Mouse (Mus musculus) olfactory bulb, adult 2 months (tissue): ENCODE data around the gene Hspb1.

ENCODE experiments used
- CTCF ChIP-seq: fragments of 200-500 bp; IDR thresholded peaks from 2 replicates; pipeline ENCODE4 v1.5.1; 2012; ENCODE audit warnings: low read depth, mild to moderate bottlenecking, low read length, moderate library complexity; ENCODE audit not compliant: insufficient read depth
- POLR2A ChIP-seq: fragments of 200-500 bp; IDR thresholded peaks from 2 replicates; pipeline ENCODE4 v1.6.1; 2012; ENCODE audit warnings: mild to moderate bottlenecking, low read depth, low read length, moderate library complexity; ENCODE audit not compliant: insufficient read depth

DNA sequence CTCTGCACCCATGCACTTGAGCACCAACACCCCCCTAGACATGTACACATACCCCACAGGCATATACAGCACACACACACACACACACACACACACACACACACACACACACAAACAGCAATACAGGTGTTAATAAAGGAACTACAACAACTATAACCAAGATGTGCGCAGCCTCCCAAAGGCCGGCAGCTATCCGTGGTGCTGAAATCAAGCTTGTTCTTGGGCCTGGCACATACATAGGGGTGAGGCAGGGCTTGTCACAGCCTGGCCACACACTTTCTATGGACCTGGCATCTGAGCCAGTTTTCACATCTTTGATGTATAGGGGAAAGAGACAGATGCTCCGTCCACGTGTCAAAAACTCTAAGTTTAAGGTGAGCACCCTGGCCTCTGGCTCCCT lies 44.3 kb upstream of the Hspb1 start:
- TF ChIP-seq POLR2A (no peak), CTCF (no peak)
